Mouse (Mus musculus): ENCODE results near the gene Ly6g5c. TPM values are rescaled to one million over a fixed set of nuclear protein-coding genes. Genes with fewer than 3 reads are reported as not detected.

Ly6g5c gene
- polyA plus RNA-seq, 1 experiment: 0.28 TPM

DNA sequence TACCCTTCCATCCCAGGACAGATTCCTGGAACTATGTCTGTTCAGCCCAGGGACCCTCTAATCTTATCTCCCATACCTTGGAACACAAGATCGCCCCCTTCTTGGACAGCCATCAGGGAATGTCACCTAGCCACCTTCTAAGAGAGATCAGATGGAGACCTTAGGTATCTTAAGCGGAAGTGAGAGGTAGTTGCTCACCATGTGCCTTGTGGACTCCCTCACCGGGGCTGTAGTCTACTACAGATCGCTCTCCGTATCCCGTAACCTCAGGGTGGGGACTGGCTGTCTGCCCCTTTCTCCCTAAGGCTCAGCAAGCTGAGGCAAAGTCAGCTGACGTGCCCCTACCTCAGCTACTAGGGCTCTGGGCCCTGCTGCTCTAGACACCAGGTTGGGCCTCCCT, 4.0 kb upstream of the Ly6g5c start:
- Histone ChIP-seq H3K27me3 (ENCODE audit: control insufficient read depth, insufficient read depth, low read length) (no peaks in the 10 kb centered on the region), H3K4me3 (replicated peaks; ENCODE audit: insufficient read depth, low read depth, low read length) (no peak overlapping the region), H3K27ac (ENCODE audit: insufficient read depth, low read length) (no peak overlapping the region), H3K4me1 (ENCODE audit: control insufficient read depth, insufficient read depth, low read length) (peaks cover 63% of the 10 kb centered on the region)
- DNase-seq: no peak
- WGBS: 84% methylated on average over 7 of the region's 7 CpGs
- TF ChIP-seq CTCF (IDR thresholded peaks at IDR 0.05; ENCODE audit: borderline replicate concordance, insufficient read depth, low read depth, low read length) (no peak), POLR2A (IDR thresholded peaks at IDR 0.05; ENCODE audit: borderline replicate concordance, insufficient read depth, low read length) (no peak)

DNA sequence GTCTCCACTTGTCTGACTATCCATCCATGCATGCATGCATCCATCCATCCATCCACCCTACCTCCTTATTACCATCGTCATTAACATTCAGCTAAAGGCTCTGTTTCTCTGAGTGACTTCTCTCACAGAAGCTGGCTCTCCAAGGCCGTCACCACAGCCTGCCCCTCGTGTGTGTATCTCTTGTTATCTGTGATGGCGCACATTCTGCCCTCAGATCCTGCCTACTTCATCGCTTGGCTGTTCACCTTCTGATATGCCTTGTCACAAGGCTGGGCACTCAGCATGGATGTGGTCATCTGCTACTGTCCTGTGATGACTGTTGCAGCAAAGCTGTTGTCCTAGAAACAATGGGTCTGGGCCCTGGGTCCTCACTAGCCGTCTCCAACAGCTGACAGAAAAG, 3.3 kb upstream of the Ly6g5c start:
- WGBS: 61% methylated on average over 6 of the region's 6 CpGs
- peaks cover 57% of the 10 kb centered on the region for H3K4me1 ChIP-seq (ENCODE audit: control insufficient read depth, insufficient read depth, low read length)
- no peak for TF ChIP-seq POLR2A (IDR thresholded peaks at IDR 0.05; ENCODE audit: borderline replicate concordance, insufficient read depth, low read length)
- no peak for TF ChIP-seq CTCF (IDR thresholded peaks at IDR 0.05; ENCODE audit: borderline replicate concordance, insufficient read depth, low read depth, low read length)
- DNase-seq: no peak
- peak overlapping the region; percentile 23; the same call in 1 of the 2 replicates for H3K27ac ChIP-seq (ENCODE audit: insufficient read depth, low read length)
- H3K27me3 ChIP-seq (ENCODE audit: control insufficient read depth, insufficient read depth, low read length): no peaks in the 10 kb centered on the region
- H3K4me3 ChIP-seq (replicated peaks; ENCODE audit: insufficient read depth, low read depth, low read length): no peak overlapping the region

DNA sequence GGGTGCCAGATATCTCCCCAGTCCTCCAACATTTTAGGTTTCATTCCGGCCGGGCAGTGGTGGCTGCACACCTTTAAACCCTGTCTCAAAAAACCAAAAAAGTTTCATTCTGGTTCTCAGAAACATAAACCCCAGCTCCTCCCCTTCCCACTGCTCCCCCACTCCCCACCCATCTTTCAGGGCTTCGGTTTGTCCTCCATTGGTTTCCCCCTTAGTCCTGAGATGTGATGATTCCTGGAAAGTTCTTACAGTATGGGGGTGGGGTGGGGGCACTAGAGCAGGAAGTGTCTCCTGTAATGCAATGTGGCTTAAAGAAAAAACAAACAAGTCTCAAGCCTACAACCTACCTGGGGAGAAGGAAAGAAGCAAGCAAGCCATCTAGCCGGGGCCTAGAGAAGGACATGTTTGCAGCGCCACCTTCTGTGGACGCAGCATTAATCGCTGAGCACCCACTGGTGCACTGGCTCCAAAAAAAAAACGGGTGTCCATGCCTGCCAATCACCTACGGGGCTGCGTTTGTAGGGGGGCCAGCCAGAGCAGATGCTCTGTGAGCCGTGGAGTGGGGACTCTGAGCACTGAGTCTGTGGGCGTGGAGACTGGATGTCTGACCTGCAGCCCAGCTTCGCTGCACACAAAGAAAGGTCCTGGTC, 2.2 kb upstream of the Ly6g5c start:
- peaks cover 46% of the 10 kb centered on the region for H3K4me1 ChIP-seq (ENCODE audit: control insufficient read depth, insufficient read depth, low read length)
- H3K27ac ChIP-seq (ENCODE audit: insufficient read depth, low read length): peak overlapping the region; percentile 62
- WGBS: 6% methylated on average over 13 of the region's 13 CpGs
- H3K27me3 ChIP-seq (ENCODE audit: control insufficient read depth, insufficient read depth, low read length): no peaks in the 10 kb centered on the region
- H3K4me3 ChIP-seq (replicated peaks; ENCODE audit: insufficient read depth, low read depth, low read length): no peak overlapping the region
- no peak for TF ChIP-seq POLR2A (IDR thresholded peaks at IDR 0.05; ENCODE audit: borderline replicate concordance, insufficient read depth, low read length)
- TF ChIP-seq CTCF (IDR thresholded peaks at IDR 0.05; ENCODE audit: borderline replicate concordance, insufficient read depth, low read depth, low read length): peak; percentile 77
- peak; percentile 76 to 77 for DNase-seq

DNA sequence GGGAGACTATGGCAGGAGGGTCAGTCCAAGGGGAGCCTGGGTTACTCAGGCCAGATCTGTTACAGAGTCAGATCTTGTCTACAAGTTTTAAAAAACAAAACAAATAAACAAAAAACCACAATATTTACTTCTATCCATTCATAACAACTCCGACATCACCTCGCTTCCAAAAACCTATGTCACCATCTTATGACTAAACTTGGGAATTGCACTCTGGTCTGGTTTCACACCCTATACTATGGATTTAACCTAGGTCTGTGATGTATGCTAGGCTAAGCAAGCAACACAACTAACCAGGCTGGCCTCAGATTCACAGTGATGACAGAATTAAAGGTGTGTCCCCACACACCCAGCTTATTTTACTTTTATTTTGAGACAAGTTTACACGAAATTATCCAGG, 1.6 kb upstream of the Ly6g5c start:
- TF ChIP-seq POLR2A (IDR thresholded peaks at IDR 0.05; ENCODE audit: borderline replicate concordance, insufficient read depth, low read length) (no peak), CTCF (IDR thresholded peaks at IDR 0.05; ENCODE audit: borderline replicate concordance, insufficient read depth, low read depth, low read length) (no peak)
- WGBS: 65% methylated on average over 3 of the region's 3 CpGs
- DNase-seq: no peak
- peak overlapping the region; percentile 62; the same call in 1 of the 2 replicates for H3K27ac ChIP-seq (ENCODE audit: insufficient read depth, low read length)
- no peak overlapping the region for H3K4me3 ChIP-seq (replicated peaks; ENCODE audit: insufficient read depth, low read depth, low read length)
- peaks cover 41% of the 10 kb centered on the region for H3K4me1 ChIP-seq (ENCODE audit: control insufficient read depth, insufficient read depth, low read length)
- H3K27me3 ChIP-seq (ENCODE audit: control insufficient read depth, insufficient read depth, low read length): no peaks in the 10 kb centered on the region

DNA sequence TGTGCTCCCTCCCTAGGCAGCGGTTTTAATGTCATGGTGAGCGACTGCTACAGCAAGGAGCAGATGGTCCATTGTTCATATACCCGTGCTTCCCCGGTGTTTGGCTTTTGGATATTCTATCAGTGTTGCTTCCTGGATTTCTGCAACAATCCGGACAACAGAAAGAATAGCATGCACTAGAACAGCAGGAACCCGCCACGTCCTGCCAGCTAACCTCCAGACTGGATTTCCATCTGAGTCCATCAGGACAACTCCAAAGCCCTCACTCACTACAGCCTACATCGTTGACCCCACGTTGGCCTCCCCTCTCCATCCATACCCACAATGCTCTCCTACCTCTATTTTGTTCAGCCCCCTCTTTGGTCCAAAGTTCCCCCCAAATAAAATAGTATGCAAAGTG, 3.7 kb downstream of the Ly6g5c start:
- no peak for DNase-seq
- Histone ChIP-seq H3K27ac (ENCODE audit: insufficient read depth, low read length) (no peak overlapping the region), H3K27me3 (ENCODE audit: control insufficient read depth, insufficient read depth, low read length) (no peaks in the 10 kb centered on the region), H3K4me1 (ENCODE audit: control insufficient read depth, insufficient read depth, low read length) (peaks cover 24% of the 10 kb centered on the region), H3K4me3 (replicated peaks; ENCODE audit: insufficient read depth, low read depth, low read length) (no peak overlapping the region)
- WGBS: 35% methylated on average over 9 of the region's 9 CpGs
- TF ChIP-seq POLR2A (IDR thresholded peaks at IDR 0.05; ENCODE audit: borderline replicate concordance, insufficient read depth, low read length) (no peak), CTCF (IDR thresholded peaks at IDR 0.05; ENCODE audit: borderline replicate concordance, insufficient read depth, low read depth, low read length) (no peak)

DNA sequence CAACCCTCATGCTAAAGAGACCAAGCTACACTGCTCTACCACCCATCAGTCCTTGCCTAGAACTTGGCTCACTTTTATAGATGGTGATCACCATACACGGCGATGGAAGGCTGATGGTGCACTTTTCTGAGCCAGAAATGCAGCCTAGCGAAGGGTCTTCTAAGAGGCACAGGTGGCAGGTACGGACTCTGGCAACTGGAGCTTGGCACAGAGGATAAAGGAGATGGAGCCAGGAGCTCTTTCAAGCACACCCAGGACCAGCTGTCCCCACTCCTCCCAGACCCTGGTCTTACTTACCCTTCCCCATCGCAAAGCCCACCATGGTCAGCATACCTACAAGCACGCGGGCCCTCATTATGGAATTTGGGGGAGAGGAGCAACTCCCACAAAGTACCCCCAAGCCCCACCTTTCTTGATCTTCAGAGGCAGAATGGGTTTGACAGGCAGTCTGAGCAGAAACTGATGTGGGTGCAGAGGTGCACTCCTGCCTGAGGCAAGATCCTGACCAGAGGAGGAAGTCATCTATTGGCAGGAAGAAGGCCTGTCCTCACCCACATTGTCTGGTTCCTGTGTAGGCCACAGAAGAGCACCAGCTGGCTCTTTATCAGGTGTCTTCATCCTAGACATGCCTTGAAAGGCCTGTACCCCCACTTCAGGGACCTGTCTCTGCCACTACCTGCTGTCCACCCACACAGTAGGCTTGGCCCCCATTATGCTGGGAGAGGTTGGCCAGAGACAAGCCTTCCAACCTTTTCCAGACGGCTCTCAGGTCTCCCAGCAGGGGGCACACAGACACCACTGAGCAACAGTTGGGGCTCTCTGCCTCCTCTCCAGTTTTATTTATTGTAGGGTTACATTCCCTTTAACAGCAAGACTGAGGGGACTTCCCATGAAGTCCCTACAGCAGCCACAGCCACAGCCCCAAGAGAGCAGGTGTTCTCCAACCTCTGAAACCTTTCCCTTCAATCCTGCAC, 7.3 kb downstream of the Ly6g5c start, which contains the start of gene Ly6g5b:
TSS of gene Ly6g5b (minus strand) at position 383 of the 974 bp plus-strand sequence.
- peak in 1 of 2 experiments; percentile 35 for DNase-seq
- no peaks in the 10 kb centered on the region for H3K27me3 ChIP-seq (ENCODE audit: control insufficient read depth, insufficient read depth, low read length)
- 27% methylated on average over 8 of the region's 8 CpGs for WGBS
- TF ChIP-seq POLR2A (IDR thresholded peaks at IDR 0.05; ENCODE audit: borderline replicate concordance, insufficient read depth, low read length) (no peak), CTCF (IDR thresholded peaks at IDR 0.05; ENCODE audit: borderline replicate concordance, insufficient read depth, low read depth, low read length) (no peak)
- H3K4me1 ChIP-seq (ENCODE audit: control insufficient read depth, insufficient read depth, low read length): peaks cover 18% of the 10 kb centered on the region
- no peak within 1 kb of the TSS for H3K4me3 ChIP-seq (replicated peaks; ENCODE audit: insufficient read depth, low read depth, low read length)
- peak within 1 kb of the TSS; percentile 13; the same call in 1 of the 2 replicates for H3K27ac ChIP-seq (ENCODE audit: insufficient read depth, low read length)

DNA sequence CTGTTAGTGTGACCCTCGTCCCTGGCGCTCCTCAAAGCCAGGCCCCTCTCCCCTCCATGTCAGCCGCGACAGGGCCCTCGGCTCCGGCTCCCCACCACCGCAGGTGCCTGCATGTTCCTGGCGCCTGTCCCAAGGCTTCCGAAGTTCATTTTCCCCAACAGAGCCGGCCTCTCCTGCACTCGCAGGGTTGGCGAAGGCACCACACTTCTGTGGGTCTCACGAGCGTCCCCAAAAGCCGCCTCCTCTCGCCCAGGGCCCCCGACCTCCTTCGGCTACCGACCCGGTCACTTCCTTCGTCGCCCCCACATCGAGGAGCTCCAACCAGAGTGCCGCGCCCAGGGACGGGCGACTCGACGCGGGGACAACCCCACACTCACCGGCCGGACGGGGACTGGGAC, 12.7 kb downstream of the Ly6g5c start:
- Histone ChIP-seq H3K27me3 (ENCODE audit: control insufficient read depth, insufficient read depth, low read length) (no peaks in the 10 kb centered on the region), H3K4me3 (replicated peaks; ENCODE audit: insufficient read depth, low read depth, low read length) (peak overlapping the region; percentile 90), H3K27ac (ENCODE audit: insufficient read depth, low read length) (peak overlapping the region; percentile 72), H3K4me1 (ENCODE audit: control insufficient read depth, insufficient read depth, low read length) (peaks cover 9% of the 10 kb centered on the region)
- WGBS: under 1% methylated on average over 33 of the region's 33 CpGs
- TF ChIP-seq CTCF (IDR thresholded peaks at IDR 0.05; ENCODE audit: borderline replicate concordance, insufficient read depth, low read depth, low read length) (no peak), POLR2A (IDR thresholded peaks at IDR 0.05; ENCODE audit: borderline replicate concordance, insufficient read depth, low read length) (no peak)
- no peak for DNase-seq
